Mouse (Mus musculus) brain, adult 10 weeks (tissue): ENCODE data around the gene Prex1. TPM values are rescaled to one million over a fixed set of nuclear protein-coding genes. Genes with fewer than 3 reads are reported as not detected.

ENCODE experiments used
- polyA plus RNA-seq: library from polyadenylated mRNA; stranded (reverse); fragments of 350-450 nt; fragmentation: Illumina TruSeq; extraction: RNeasy Lipid Tissue Mini Kit (QIAGEN cat#74804); gene quantifications from one replicate; pipeline ENCODE4 v1.2.3, GENCODE M21; 2015; ENCODE audit warnings: low read depth, low replicate concordance

Prex1 gene
- polyA plus RNA-seq, result 52.4 TPM

DNA sequence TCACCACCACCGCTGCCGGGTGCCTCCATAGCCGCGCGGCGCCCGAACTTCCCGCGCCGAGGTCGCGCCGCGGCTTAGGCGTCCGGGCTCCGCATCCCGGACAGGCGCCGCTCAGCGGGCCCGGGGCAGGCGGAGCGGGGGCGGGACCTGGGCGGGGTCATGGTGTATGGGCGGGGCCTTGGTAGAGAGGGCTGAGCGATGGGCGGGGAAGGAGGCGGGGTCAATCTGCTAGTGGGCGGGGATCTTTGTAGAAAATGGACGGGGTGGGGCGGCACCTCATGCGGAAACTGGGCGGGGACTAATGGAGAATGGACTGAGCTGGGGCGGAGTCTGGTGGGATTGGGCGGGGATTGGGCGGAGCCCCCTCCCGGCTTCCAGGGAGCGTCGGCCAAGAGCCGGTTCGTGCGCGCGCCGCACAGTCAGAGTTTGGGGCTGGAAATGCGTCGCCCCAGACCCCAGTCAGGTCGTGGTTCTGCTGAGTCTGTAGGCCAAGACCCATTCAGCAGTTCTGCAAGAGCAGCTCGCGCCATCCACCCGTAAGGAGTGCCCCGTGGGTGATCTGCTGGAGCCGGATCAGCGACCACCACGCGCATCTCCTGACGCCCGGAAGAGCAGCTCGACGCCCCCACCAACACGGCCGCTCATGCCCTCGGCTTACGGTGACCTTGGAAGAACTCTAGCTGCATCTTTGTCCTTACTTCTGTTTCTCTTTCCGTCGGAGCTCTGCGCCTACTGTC lies at the start of gene Prex1:
Gene Prex1 (minus strand): TSS at position 143 of the 737 bp plus-strand sequence.

Other genes starting within 250 kb of the Prex1 start
- 5.0 TPM for gene Trp53rkb, start 78.7 kb upstream of the Prex1 start, polyA plus RNA-seq
- 27.7 TPM for gene Arfgef2, start 91.8 kb upstream of the Prex1 start, polyA plus RNA-seq
- gene Cse1l, start 192.2 kb upstream of the Prex1 start, polyA plus RNA-seq, result 65.0 TPM